Mouse (Mus musculus): Measurements from ENCODE around the gene Trem2. TPM values are rescaled to one million over a fixed set of nuclear protein-coding genes. Genes with fewer than 3 reads are reported as not detected.

Trem2 gene
- total and polyA plus RNA-seq, 3 experiments: not detected

DNA sequence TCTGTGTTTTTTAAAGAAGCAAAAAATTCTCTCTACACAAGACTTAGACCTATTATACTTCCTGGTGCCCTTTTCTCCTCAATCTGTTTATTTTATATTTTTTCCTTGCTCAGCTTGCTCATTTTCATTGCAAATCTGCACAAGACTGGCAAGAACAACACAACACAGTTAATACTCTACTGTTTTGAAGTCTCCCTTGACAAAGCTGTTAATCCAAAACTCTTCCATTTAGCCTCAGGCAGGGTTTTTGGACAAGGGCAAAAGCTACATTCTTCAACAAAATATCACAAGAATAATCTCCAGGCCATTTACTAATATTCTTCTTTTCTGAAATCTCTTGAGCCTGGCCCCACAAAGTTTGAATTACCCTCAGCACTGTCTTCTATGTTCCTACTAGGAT is 25.4 kb downstream of the Trem2 start:
- no peak for DNase-seq (ENCODE audit: extremely low read depth)
- TF ChIP-seq MEF2A (IDR thresholded peaks at IDR 0.05; ENCODE audit: borderline replicate concordance, low read depth, low read length): no peak
- no peak for TF ChIP-seq PAX5 (IDR thresholded peaks at IDR 0.05; ENCODE audit: low read length)
- no peak for TF ChIP-seq MXI1 (IDR thresholded peaks at IDR 0.05; ENCODE audit: low read depth, low read length)
- no peak for TF ChIP-seq TBP (conservative IDR thresholded peaks at IDR 0.05; ENCODE audit: low read depth, low read length)
- TF ChIP-seq GABPA (IDR thresholded peaks at IDR 0.05; ENCODE audit: insufficient replicate concordance, low read depth, low read length): no peak
- no peak for TF ChIP-seq ZMIZ1 (IDR thresholded peaks at IDR 0.05; ENCODE audit: low read depth, low read length)
- no peak for TF ChIP-seq TCF12 (IDR thresholded peaks at IDR 0.05; ENCODE audit: low read depth, low read length)
- TF ChIP-seq CTCF (conservative IDR thresholded peaks at IDR 0.05 in 1 of 2, IDR thresholded peaks at IDR 0.05 in 1 of 2; ENCODE audit: low read depth in 2 of 2, low read length in 2 of 2): no peak
- no peak for TF ChIP-seq E2F4 (IDR thresholded peaks at IDR 0.05; ENCODE audit: insufficient replicate concordance, low read depth, low read length)
- no peak for TF ChIP-seq JUN (IDR thresholded peaks at IDR 0.05; ENCODE audit: insufficient read depth, low read depth, low read length)
- TF ChIP-seq MAZ (IDR thresholded peaks at IDR 0.05; ENCODE audit: low read depth, low read length): no peak
- no peak for TF ChIP-seq MAX (IDR thresholded peaks at IDR 0.05; ENCODE audit: low read length)
- TF ChIP-seq IRF4 (IDR thresholded peaks at IDR 0.05; ENCODE audit: low read depth, low read length): no peak
- TF ChIP-seq RAD21 (IDR thresholded peaks at IDR 0.05; ENCODE audit: low read depth, low read length): no peak
- no peak for TF ChIP-seq NELFE (IDR thresholded peaks at IDR 0.05; ENCODE audit: low read depth, low read length)
- TF ChIP-seq ETS1 (conservative IDR thresholded peaks at IDR 0.05; ENCODE audit: low read depth, low read length): no peak
- TF ChIP-seq USF1 (IDR thresholded peaks at IDR 0.05; ENCODE audit: low read depth, low read length): no peak
- Histone ChIP-seq H3K4me2 (ENCODE audit: insufficient read depth, low read depth, poor library complexity, severe bottlenecking) (no peak overlapping the region), H3K4me3 (replicated peaks in 1 of 3; ENCODE audit: low read depth in 2 of 3, low read length in 2 of 3, poor library complexity in 1 of 3) (no peak overlapping the region), H3K27ac (ENCODE audit: insufficient read depth, low read depth) (no peak overlapping the region), H3K27me3 (replicated peaks) (peaks cover 11% of the 10 kb centered on the region), H3K9me3 (replicated peaks; ENCODE audit: low read length) (peaks cover 6% of the 10 kb centered on the region), H3K79me2 (replicated peaks; ENCODE audit: control insufficient read depth, extremely low read depth, insufficient read depth, poor library complexity, severe bottlenecking) (no peaks in the 10 kb centered on the region), H3K36me3 (replicated peaks in 1 of 2; ENCODE audit: control insufficient read depth in 1 of 2, insufficient read depth in 1 of 2, low read length in 1 of 2) (no peaks in the 10 kb centered on the region), H3K4me1 (ENCODE audit: control insufficient read depth in 1 of 2, insufficient read depth in 2 of 2) (no peaks in the 10 kb centered on the region), H3K9ac (ENCODE audit: insufficient read depth, low read depth) (no peak overlapping the region)
- dilution Hi-C loops (cut with MboI; ENCODE audit: extremely low pct_ligation_motif_present, extremely low pct_unique_long_range_greater_than_20kb, low sequenced_read_pairs): no loop called here
- in situ Hi-C loops (cut with MboI; ENCODE audit: low pct_ligation_motif_present, low pct_unique_long_range_greater_than_20kb, low sequenced_read_pairs): no loop called here

DNA sequence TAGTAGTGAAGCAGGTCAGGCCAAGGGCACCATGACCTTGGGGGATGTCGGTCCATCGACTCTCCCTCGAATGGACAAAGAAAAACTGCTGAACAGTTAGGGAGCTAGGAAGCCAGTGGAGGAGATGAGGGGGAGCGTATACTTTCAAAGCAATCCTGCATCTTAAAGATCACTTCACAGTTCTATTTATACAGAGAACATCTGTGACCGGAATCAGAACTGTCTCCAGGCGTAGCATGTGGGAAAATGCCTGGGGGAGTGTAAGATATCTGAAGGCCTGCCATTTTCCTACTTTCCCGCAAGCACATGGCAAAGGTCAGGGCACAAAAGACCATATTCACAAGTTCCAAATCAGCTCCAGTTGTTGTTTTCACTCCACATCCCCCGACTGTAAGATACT is 26.8 kb downstream of the Trem2 start:
- Histone ChIP-seq H3K79me2 (replicated peaks; ENCODE audit: control insufficient read depth, extremely low read depth, insufficient read depth, poor library complexity, severe bottlenecking) (no peaks in the 10 kb centered on the region), H3K27me3 (replicated peaks) (peaks cover 11% of the 10 kb centered on the region), H3K36me3 (replicated peaks in 1 of 2; ENCODE audit: control insufficient read depth in 1 of 2, insufficient read depth in 1 of 2, low read length in 1 of 2) (no peaks in the 10 kb centered on the region), H3K4me2 (ENCODE audit: insufficient read depth, low read depth, poor library complexity, severe bottlenecking) (no peak overlapping the region), H3K4me1 (ENCODE audit: control insufficient read depth in 1 of 2, insufficient read depth in 2 of 2) (no peaks in the 10 kb centered on the region), H3K4me3 (replicated peaks in 1 of 3; ENCODE audit: low read depth in 2 of 3, low read length in 2 of 3, poor library complexity in 1 of 3) (no peak overlapping the region), H3K27ac (ENCODE audit: insufficient read depth, low read depth) (no peak overlapping the region), H3K9ac (ENCODE audit: insufficient read depth, low read depth) (no peak overlapping the region), H3K9me3 (replicated peaks; ENCODE audit: low read length) (peaks cover 6% of the 10 kb centered on the region)
- DNase-seq (ENCODE audit: extremely low read depth): no peak
- in situ Hi-C loops (cut with MboI; ENCODE audit: low pct_ligation_motif_present, low pct_unique_long_range_greater_than_20kb, low sequenced_read_pairs): no loop called here
- dilution Hi-C loops (cut with MboI; ENCODE audit: extremely low pct_ligation_motif_present, extremely low pct_unique_long_range_greater_than_20kb, low sequenced_read_pairs): no loop called here
- TF ChIP-seq MEF2A (IDR thresholded peaks at IDR 0.05; ENCODE audit: borderline replicate concordance, low read depth, low read length) (no peak), MXI1 (IDR thresholded peaks at IDR 0.05; ENCODE audit: low read depth, low read length) (no peak), ZKSCAN1 (IDR thresholded peaks at IDR 0.05; ENCODE audit: borderline replicate concordance, low read depth, low read length) (no peak), ETS1 (conservative IDR thresholded peaks at IDR 0.05; ENCODE audit: low read depth, low read length) (no peak), PAX5 (IDR thresholded peaks at IDR 0.05; ENCODE audit: low read length) (no peak), EP300 (IDR thresholded peaks at IDR 0.05; ENCODE audit: low read length) (no peak), UBTF (IDR thresholded peaks at IDR 0.05; ENCODE audit: low read depth, low read length) (no peak), SIN3A (IDR thresholded peaks at IDR 0.05; ENCODE audit: low read length) (no peak), HCFC1 (IDR thresholded peaks at IDR 0.05; ENCODE audit: low read depth, low read length) (no peak), BHLHE40 (IDR thresholded peaks at IDR 0.05; ENCODE audit: low read depth, low read length) (no peak), ELF1 (IDR thresholded peaks at IDR 0.05; ENCODE audit: low read depth, low read length) (no peak), E2F4 (IDR thresholded peaks at IDR 0.05; ENCODE audit: insufficient replicate concordance, low read depth, low read length) (no peak)

Data from CH12.LX (cell line).